8 mouse cellular contexts compared by ENCODE assay signal in genomic region chr4:142474018-142474417, GRCm38 (mm10).
DNase-seq lines count a peak whose midpoint lies in the region.

No protein-coding gene starts in this region.

- DNase-seq in cerebellum, adult 11-12 months: peak; percentile 33
- no peak for DNase-seq in cerebellum, adult 9-10 months
- peak; percentile 19 for DNase-seq in urinary bladder, postnatal 25 days (ENCODE audit: low spot score)
- DNase-seq in urinary bladder, adult 2 months (ENCODE audit: low spot score): no peak
- peak; percentile 12 to 34 for DNase-seq in kidney, postnatal 36 days
- DNase-seq in lung, postnatal 10 days: peak; percentile 49
- DNase-seq in testis, postnatal 14 days (ENCODE audit: low spot score): peak; percentile 31
- DNase-seq in retina, embryonic 14.5 days (ENCODE audit: low spot score): no peak

Comparison
In these comparisons a context has a peak if more than half of its experiments do, and no peak if none do; other contexts are left out.
1. DNase-seq: peak in cerebellum, adult 11-12 months (single experiment), urinary bladder, postnatal 25 days (single experiment), kidney, postnatal 36 days (2 of 2), lung, postnatal 10 days (single experiment) and testis, postnatal 14 days (single experiment); none in cerebellum, adult 9-10 months (single experiment), urinary bladder, adult 2 months (single experiment) and retina, embryonic 14.5 days (single experiment).